Comparison of ENCODE assay signal across 20 mouse cellular contexts in the genomic region with DNA sequence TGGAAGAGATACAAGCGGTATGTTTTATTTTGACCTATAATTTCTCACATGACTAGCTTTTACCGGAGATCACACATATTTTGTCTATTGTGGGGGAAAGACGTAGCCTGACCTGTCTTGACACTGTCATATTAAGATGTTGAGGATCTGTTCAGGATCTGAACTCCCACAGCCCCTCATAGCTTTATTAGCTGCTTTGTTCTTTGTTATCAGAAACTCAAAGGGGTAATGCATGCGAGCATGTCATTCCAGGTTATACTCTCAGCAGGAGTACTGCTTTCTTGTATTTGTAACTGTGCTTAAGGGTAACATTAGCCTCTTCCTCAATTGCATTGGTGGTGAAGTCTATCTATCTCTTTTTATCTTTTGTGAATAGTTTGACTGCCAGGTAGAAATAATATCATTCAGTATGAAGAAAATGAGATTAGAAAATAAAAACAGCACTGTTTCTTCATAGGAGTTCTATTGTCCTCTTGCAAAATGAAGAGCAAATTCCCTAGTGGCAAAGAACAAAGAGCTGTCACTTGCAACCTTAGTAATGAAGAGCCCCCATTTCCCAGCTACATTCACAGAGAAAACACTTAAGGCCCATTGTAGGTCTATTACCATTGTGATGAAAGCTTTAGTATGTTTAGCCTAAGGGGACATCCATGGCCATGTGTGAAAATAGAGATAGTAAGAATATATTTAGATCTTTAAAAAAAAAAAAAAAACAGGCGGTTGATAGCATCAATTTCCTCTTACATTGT.
DNase-seq lines count a peak whose midpoint lies in the region; ATAC-seq lines count a peak whose summit lies in the region.
"Had no signal": no experiment of that assay in that cellular context is flagged by ENCODE, and none has a peak within 500 bp of the region (broad histone marks: within the 10 kb centered on the region; RNA-seq: fewer than 3 reads in every experiment).

No protein-coding gene starts in this region.

- H3K27ac ChIP-seq in forebrain, embryonic 14.5 days (ENCODE audit: low read depth, low read length), result no peak overlapping the region
- H3K27ac ChIP-seq in forebrain, embryonic 11.5 days (ENCODE audit: low read depth, low read length), result no peak overlapping the region
- no peak overlapping the region for H3K27ac ChIP-seq in midbrain, embryonic 13.5 days
- H3K27ac ChIP-seq in midbrain, embryonic 10.5 days (replicated peaks), result no peak overlapping the region
- H3K27ac ChIP-seq: embryonic facial prominence, embryonic 13.5 days; heart, embryonic 10.5 days; hindbrain, embryonic 15.5 days had no signal

- H3K4me2 ChIP-seq in forebrain, embryonic 14.5 days (ENCODE audit: low read length), result no peak overlapping the region
- no peak overlapping the region for H3K4me2 ChIP-seq in forebrain, embryonic 11.5 days (ENCODE audit: low read depth, low read length, severe bottlenecking)
- no peak overlapping the region for H3K4me2 ChIP-seq in midbrain, embryonic 13.5 days (replicated peaks)
- H3K4me2 ChIP-seq: embryonic facial prominence, embryonic 13.5 days; hindbrain, embryonic 15.5 days had no signal

- peak; percentile 19 for DNase-seq in forebrain, embryonic 14.5 days (ENCODE audit: low spot score)
- DNase-seq in forebrain, embryonic 11.5 days (ENCODE audit: low spot score), result no peak
- DNase-seq in midbrain, embryonic 10.5 days (ENCODE audit: low spot score), result no peak
- peak; percentile 3 for DNase-seq in mesoderm, embryonic 11.5 days (ENCODE audit: low read depth, low spot score)
- peak; percentile 19 for DNase-seq in retina, postnatal 1 day
- DNase-seq in thymus, postnatal 10 days (ENCODE audit: low spot score in 2 of 2), result no peak
- DNase-seq: adrenal gland, postnatal 14 days; cerebellum, adult 18-20 months; cerebellum, adult 9-11 months; cerebellum, postnatal 36 days; gastrocnemius, postnatal 10 days; heart, adult 18-20 months; heart, postnatal 10 days; heart, postnatal 4 days had no signal

- 77% methylated on average over 5 of the region's 5 CpGs for WGBS in forebrain, embryonic 14.5 days
- 77% methylated on average over 5 of the region's 5 CpGs for WGBS in forebrain, embryonic 11.5 days
- WGBS in midbrain, embryonic 13.5 days, result 42% methylated on average over 5 of the region's 5 CpGs
- WGBS in midbrain, embryonic 10.5 days, result 67% methylated on average over 5 of the region's 5 CpGs

- H3K9me3 ChIP-seq in forebrain, embryonic 14.5 days (replicated peaks; ENCODE audit: control insufficient read depth, low read length), result no peaks in the 10 kb centered on the region
- H3K9me3 ChIP-seq in forebrain, embryonic 11.5 days (ENCODE audit: control insufficient read depth, low read length), result no peaks in the 10 kb centered on the region
- no peaks in the 10 kb centered on the region for H3K9me3 ChIP-seq in midbrain, embryonic 13.5 days
- no peaks in the 10 kb centered on the region for H3K9me3 ChIP-seq in midbrain, embryonic 10.5 days (replicated peaks)
- H3K9me3 ChIP-seq: embryonic facial prominence, embryonic 13.5 days; heart, embryonic 10.5 days; hindbrain, embryonic 15.5 days had no signal

- H3K4me3 ChIP-seq in forebrain, embryonic 14.5 days (ENCODE audit: low read depth, low read length), result no peak overlapping the region
- no peak overlapping the region for H3K4me3 ChIP-seq in forebrain, embryonic 11.5 days (ENCODE audit: low read depth, low read length)
- no peak overlapping the region for H3K4me3 ChIP-seq in midbrain, embryonic 13.5 days (replicated peaks)
- H3K4me3 ChIP-seq in midbrain, embryonic 10.5 days, result no peak overlapping the region
- H3K4me3 ChIP-seq: embryonic facial prominence, embryonic 13.5 days; heart, embryonic 10.5 days; hindbrain, embryonic 15.5 days had no signal

- no peak for ATAC-seq in forebrain, embryonic 14.5 days
- ATAC-seq in forebrain, embryonic 11.5 days (replicated peaks; ENCODE audit: low FRiP score), result no peak
- peak; percentile 73 for ATAC-seq in midbrain, embryonic 13.5 days
- ATAC-seq: activated CD4-positive, CD25-positive, alpha-beta regulatory T cell, adult 4 months; forebrain, embryonic 16.5 days had no signal

- no peaks in the 10 kb centered on the region for H3K4me1 ChIP-seq in forebrain, embryonic 14.5 days (ENCODE audit: control insufficient read depth, insufficient read depth, low read length)
- no peaks in the 10 kb centered on the region for H3K4me1 ChIP-seq in forebrain, embryonic 11.5 days (replicated peaks; ENCODE audit: control insufficient read depth, insufficient read depth, low read length)
- peaks cover 3% of the 10 kb centered on the region; the same call in 1 of the 2 replicates for H3K4me1 ChIP-seq in midbrain, embryonic 13.5 days (replicated peaks)
- H3K4me1 ChIP-seq in midbrain, embryonic 10.5 days, result no peaks in the 10 kb centered on the region
- H3K4me1 ChIP-seq: embryonic facial prominence, embryonic 13.5 days; heart, embryonic 10.5 days; hindbrain, embryonic 15.5 days had no signal

- H3K36me3 ChIP-seq in forebrain, embryonic 14.5 days (ENCODE audit: control insufficient read depth, insufficient read depth, low read length), result no peaks in the 10 kb centered on the region
- no peaks in the 10 kb centered on the region for H3K36me3 ChIP-seq in forebrain, embryonic 11.5 days (ENCODE audit: control insufficient read depth, insufficient read depth, low read length)
- no peaks in the 10 kb centered on the region for H3K36me3 ChIP-seq in midbrain, embryonic 13.5 days
- no peaks in the 10 kb centered on the region for H3K36me3 ChIP-seq in midbrain, embryonic 10.5 days
- H3K36me3 ChIP-seq: embryonic facial prominence, embryonic 13.5 days; heart, embryonic 10.5 days; hindbrain, embryonic 15.5 days had no signal

- no peaks in the 10 kb centered on the region for H3K27me3 ChIP-seq in forebrain, embryonic 14.5 days (replicated peaks; ENCODE audit: control insufficient read depth, insufficient read depth, low read length)
- no peaks in the 10 kb centered on the region for H3K27me3 ChIP-seq in forebrain, embryonic 11.5 days (ENCODE audit: control insufficient read depth, insufficient read depth, low read length)
- no peaks in the 10 kb centered on the region for H3K27me3 ChIP-seq in midbrain, embryonic 13.5 days
- no peaks in the 10 kb centered on the region for H3K27me3 ChIP-seq in midbrain, embryonic 10.5 days (ENCODE audit: low read depth, poor library complexity, severe bottlenecking)
- H3K27me3 ChIP-seq: embryonic facial prominence, embryonic 13.5 days; hindbrain, embryonic 15.5 days had no signal

- H3K9ac ChIP-seq in forebrain, embryonic 14.5 days (ENCODE audit: low read length), result no peak overlapping the region
- H3K9ac ChIP-seq in forebrain, embryonic 11.5 days (ENCODE audit: low read length), result no peak overlapping the region
- no peak overlapping the region for H3K9ac ChIP-seq in midbrain, embryonic 13.5 days (replicated peaks)
- H3K9ac ChIP-seq: embryonic facial prominence, embryonic 13.5 days; hindbrain, embryonic 15.5 days had no signal

Comparison
In these comparisons a context has a peak if more than half of its experiments do, and no peak if none do; other contexts are left out.
1. DNase-seq: peak in forebrain, embryonic 14.5 days (single experiment), mesoderm, embryonic 11.5 days (single experiment) and retina, postnatal 1 day (single experiment); none in forebrain, embryonic 11.5 days (single experiment), midbrain, embryonic 10.5 days (single experiment) and thymus, postnatal 10 days (0 of 2).